In the genomic region with DNA sequence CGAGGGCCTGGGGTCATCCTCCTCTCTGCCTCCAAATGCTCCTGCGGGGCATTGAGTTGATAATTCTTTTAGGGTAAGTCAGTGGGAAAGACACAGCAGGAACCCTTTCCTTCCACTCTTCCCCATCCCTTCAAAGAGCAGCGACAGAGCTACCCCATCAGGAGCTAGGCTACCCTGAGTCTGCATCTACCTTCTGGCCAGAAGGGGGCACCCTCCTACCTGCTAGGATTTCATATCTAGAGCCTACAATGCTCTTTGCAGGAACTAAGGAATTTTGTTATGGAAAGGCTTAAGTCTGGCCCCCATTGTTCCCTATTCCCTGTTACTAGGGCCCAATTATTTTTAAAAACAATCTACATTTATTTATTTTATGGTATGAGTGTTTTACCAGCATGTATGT, we compare ENCODE assay signal across 9 mouse cellular contexts. TPM values are rescaled to one million over a fixed set of nuclear protein-coding genes. Genes with fewer than 3 reads are reported as not detected.
A peak's percentile ranks its signal among the peaks of the same experiment; 100 is the strongest.
DNase-seq lines count a peak whose midpoint lies in the region; ATAC-seq and TF ChIP-seq lines count a peak whose summit lies in the region.
"Had no signal": no experiment of that assay in that cellular context is flagged by ENCODE, and none has a peak within 500 bp of the region (broad histone marks: within the 10 kb centered on the region; RNA-seq: fewer than 3 reads in every experiment).

No protein-coding gene starts in this region.

- no peaks in the 10 kb centered on the region for H3K27me3 ChIP-seq in intestine, postnatal 0 days (replicated peaks; ENCODE audit: control insufficient read depth, insufficient read depth, low read length)
- H3K27me3 ChIP-seq in intestine, embryonic 15.5 days (replicated peaks): no peaks in the 10 kb centered on the region
- no peaks in the 10 kb centered on the region for H3K27me3 ChIP-seq in CH12.LX (replicated peaks)
- no peaks in the 10 kb centered on the region for H3K27me3 ChIP-seq in forebrain, embryonic 15.5 days

- peaks cover 67% of the 10 kb centered on the region for H3K36me3 ChIP-seq in intestine, postnatal 0 days (ENCODE audit: control insufficient read depth, insufficient read depth)
- peaks cover 38% of the 10 kb centered on the region for H3K36me3 ChIP-seq in intestine, embryonic 15.5 days
- peaks cover 46 to 91% of the 10 kb centered on the region in 2 experiments for H3K36me3 ChIP-seq in CH12.LX (replicated peaks in 1 of 2; ENCODE audit: control insufficient read depth in 1 of 2, insufficient read depth in 1 of 2, low read length in 1 of 2)
- peaks cover 59% of the 10 kb centered on the region for H3K36me3 ChIP-seq in forebrain, embryonic 15.5 days

- intact Hi-C loops in left cerebral cortex, postnatal 4 days (cut with DNase I): loop anchor here (10.0 kb wide), 1 partner anchor 64 kb away; the partner anchor contains the start of gene Scyl1

- H3K4me3 ChIP-seq in intestine, postnatal 0 days (ENCODE audit: low read depth, low read length): no peak overlapping the region
- H3K4me3 ChIP-seq in intestine, embryonic 15.5 days (replicated peaks): no peak overlapping the region
- H3K4me3 ChIP-seq in CH12.LX (replicated peaks in 1 of 3; ENCODE audit: low read depth in 2 of 3, low read length in 2 of 3, poor library complexity in 1 of 3): no peak overlapping the region
- no peak overlapping the region for H3K4me3 ChIP-seq in bone marrow macrophage, adult 2 months (ENCODE audit: insufficient read depth, low read length)
- H3K4me3 ChIP-seq in forebrain, embryonic 15.5 days: no peak overlapping the region

- WGBS in intestine, postnatal 0 days: 23% methylated on average over 3 of the region's 3 CpGs
- WGBS in intestine, embryonic 15.5 days: 28% methylated on average over 3 of the region's 3 CpGs
- WGBS in forebrain, embryonic 15.5 days: 5% methylated on average over 3 of the region's 3 CpGs

- no peaks in the 10 kb centered on the region for H3K9me3 ChIP-seq in intestine, postnatal 0 days (ENCODE audit: control insufficient read depth)
- H3K9me3 ChIP-seq in intestine, embryonic 15.5 days: no peaks in the 10 kb centered on the region
- H3K9me3 ChIP-seq in CH12.LX (replicated peaks; ENCODE audit: low read length): no peaks in the 10 kb centered on the region
- H3K9me3 ChIP-seq in forebrain, embryonic 15.5 days: no peaks in the 10 kb centered on the region

- dilution Hi-C loops in CH12.LX (cut with MboI; ENCODE audit: extremely low pct_ligation_motif_present, extremely low pct_unique_long_range_greater_than_20kb, low sequenced_read_pairs): no loop called here

- no peak for DNase-seq in CH12.LX (ENCODE audit: extremely low read depth)
- peak; percentile 77 for DNase-seq in gastrocnemius, postnatal 10 days
- DNase-seq in left cerebral cortex, postnatal 4 days: peak; percentile 77
- peak; percentile 76 for DNase-seq in retina, embryonic 14.5 days (ENCODE audit: low spot score)

- no peak overlapping the region for H3K27ac ChIP-seq in intestine, postnatal 0 days (ENCODE audit: low read depth, low read length)
- H3K27ac ChIP-seq in intestine, embryonic 15.5 days: no peak overlapping the region
- H3K27ac ChIP-seq in CH12.LX (ENCODE audit: insufficient read depth, low read depth): no peak overlapping the region
- H3K27ac ChIP-seq in bone marrow macrophage, adult 2 months (ENCODE audit: insufficient read depth, low read depth, low read length): peak overlapping the region; percentile 80
- H3K27ac ChIP-seq in forebrain, embryonic 15.5 days (replicated peaks): no peak overlapping the region

- no peak for TF ChIP-seq POLR2A in CH12.LX (IDR thresholded peaks at IDR 0.05; ENCODE audit: low read depth, low read length)
- TF ChIP-seq POLR2A in bone marrow macrophage, adult 2 months (IDR thresholded peaks at IDR 0.05; ENCODE audit: borderline replicate concordance, low read depth, low read length): no peak

- H3K4me2 ChIP-seq in intestine, postnatal 0 days (replicated peaks; ENCODE audit: low read depth): no peak overlapping the region
- H3K4me2 ChIP-seq in intestine, embryonic 15.5 days (replicated peaks): no peak overlapping the region
- H3K4me2 ChIP-seq in CH12.LX (ENCODE audit: insufficient read depth, low read depth, poor library complexity, severe bottlenecking): no peak overlapping the region
- no peak overlapping the region for H3K4me2 ChIP-seq in forebrain, embryonic 15.5 days (replicated peaks)

- peak; percentile 76 for TF ChIP-seq RAD21 in CH12.LX (IDR thresholded peaks at IDR 0.05; ENCODE audit: low read depth, low read length)

- in situ Hi-C loops in CH12.LX (cut with MboI; ENCODE audit: low pct_ligation_motif_present, low pct_unique_long_range_greater_than_20kb, low sequenced_read_pairs): no loop called here

- no peaks in the 10 kb centered on the region for H3K79me2 ChIP-seq in CH12.LX (replicated peaks; ENCODE audit: control insufficient read depth, extremely low read depth, insufficient read depth, poor library complexity, severe bottlenecking)

- peak; percentile 91 for TF ChIP-seq CTCF in intestine, postnatal 0 days (IDR thresholded peaks at IDR 0.05; ENCODE audit: low read depth)
- peak; percentile 54 to 84 for TF ChIP-seq CTCF in CH12.LX (conservative IDR thresholded peaks at IDR 0.05 in 1 of 2, IDR thresholded peaks at IDR 0.05 in 1 of 2; ENCODE audit: low read depth in 2 of 2, low read length in 2 of 2)
- TF ChIP-seq CTCF in bone marrow macrophage, adult 2 months (IDR thresholded peaks at IDR 0.05; ENCODE audit: low read depth, low read length): peak; percentile 26; the same call in 1 of the 2 replicates

- H3K4me1 ChIP-seq in intestine, postnatal 0 days (replicated peaks; ENCODE audit: control insufficient read depth, insufficient read depth, low read length): no peaks in the 10 kb centered on the region
- peaks cover 17% of the 10 kb centered on the region for H3K4me1 ChIP-seq in intestine, embryonic 15.5 days (replicated peaks)
- H3K4me1 ChIP-seq in CH12.LX (ENCODE audit: control insufficient read depth in 1 of 2, insufficient read depth in 2 of 2): peaks cover 21 to 46% of the 10 kb centered on the region in 2 experiments
- H3K4me1 ChIP-seq in bone marrow macrophage, adult 2 months (ENCODE audit: control insufficient read depth, insufficient read depth, low read length): peaks cover 33% of the 10 kb centered on the region
- H3K4me1 ChIP-seq in forebrain, embryonic 15.5 days: peaks cover 10% of the 10 kb centered on the region

- H3K9ac ChIP-seq in intestine, postnatal 0 days (ENCODE audit: low read depth, low read length): no peak overlapping the region
- no peak overlapping the region for H3K9ac ChIP-seq in intestine, embryonic 15.5 days
- no peak overlapping the region for H3K9ac ChIP-seq in CH12.LX (ENCODE audit: insufficient read depth, low read depth)
- no peak overlapping the region for H3K9ac ChIP-seq in forebrain, embryonic 15.5 days (replicated peaks)

- TF ChIP-seq EP300 in CH12.LX (IDR thresholded peaks at IDR 0.05; ENCODE audit: low read length): no peak

- no peak; the same call in 1 of the 2 replicates for ATAC-seq in intestine, postnatal 0 days
- no peak for ATAC-seq in intestine, embryonic 15.5 days
- no peak for ATAC-seq in forebrain, embryonic 15.5 days (replicated peaks)

RNA-seq across cellular contexts. Expression of gene Kcnk7, which starts 7.1 kb away (rescaled TPM):
- 0.12 and 0.21 TPM in 2 replicates for polyA plus RNA-seq in intestine, postnatal 0 days (2015; fragmentation: Nextera tagmentation; extraction: Ambion mirVana)
- 0.29 and 0.43 TPM in 2 replicates for polyA plus RNA-seq in intestine, embryonic 15.5 days (2015; fragmentation: Nextera tagmentation; extraction: Ambion mirVana)
- not detected in 2 replicates for total RNA-seq in CH12.LX (2012; rRNA removed)
- not detected in 2 replicates for total RNA-seq in CH12.LX (2014; rRNA removed)
- 0.26 and 0.30 TPM in 2 replicates for polyA plus RNA-seq in CH12.LX (2012; ENCODE audit: insufficient read length, low read depth)
- polyA plus RNA-seq in bone marrow macrophage, adult 2 months (2012; ENCODE audit: insufficient read depth, insufficient read length, missing spikeins): not detected in 2 replicates
- not detected for total RNA-seq in gastrocnemius, postnatal 10 days (2021)
- total RNA-seq in left cerebral cortex, postnatal 4 days (2021): not detected
- polyA plus RNA-seq in forebrain, embryonic 15.5 days (2015; fragmentation: Nextera tagmentation; extraction: Ambion mirVana): 0.33 TPM in 1 of 2 replicates, not detected in the other
- total RNA-seq: layer of hippocampus, postnatal 25 days had no signal

RNA-seq across cellular contexts. Expression of gene Ehbp1l1, which starts 14.9 kb away (rescaled TPM):
- polyA plus RNA-seq in intestine, postnatal 0 days (2015; fragmentation: Nextera tagmentation; extraction: Ambion mirVana): 49.8 and 51.0 TPM in 2 replicates
- polyA plus RNA-seq in intestine, embryonic 15.5 days (2015; fragmentation: Nextera tagmentation; extraction: Ambion mirVana): 38.6 and 40.1 TPM in 2 replicates
- total RNA-seq in CH12.LX (2012; rRNA removed): 52.1 and 57.0 TPM in 2 replicates
- 26.9 and 30.4 TPM in 2 replicates for total RNA-seq in CH12.LX (2014; rRNA removed)
- polyA plus RNA-seq in CH12.LX (2012; ENCODE audit: insufficient read length, low read depth): 62.6 and 71.9 TPM in 2 replicates
- 123 and 125 TPM in 2 replicates for polyA plus RNA-seq in bone marrow macrophage, adult 2 months (2012; ENCODE audit: insufficient read depth, insufficient read length, missing spikeins)
- total RNA-seq in gastrocnemius, postnatal 10 days (2021): 100 to 1,000 TPM; 280 to 285 TPM
- total RNA-seq in left cerebral cortex, postnatal 4 days (2021): 10 to 100 TPM; 41.9 to 48.6 TPM
- polyA plus RNA-seq in forebrain, embryonic 15.5 days (2015; fragmentation: Nextera tagmentation; extraction: Ambion mirVana): 11.1 and 13.3 TPM in 2 replicates

RNA-seq across cellular contexts. Expression of gene Fam89b, which starts 18.2 kb away (rescaled TPM):
- 48.5 and 48.9 TPM in 2 replicates for polyA plus RNA-seq in intestine, postnatal 0 days (2015; fragmentation: Nextera tagmentation; extraction: Ambion mirVana)
- 68.7 and 69.6 TPM in 2 replicates for polyA plus RNA-seq in intestine, embryonic 15.5 days (2015; fragmentation: Nextera tagmentation; extraction: Ambion mirVana)
- total RNA-seq in CH12.LX (2012; rRNA removed) (13.4 and 14.5 TPM in 2 replicates), CH12.LX (2014; rRNA removed) (7.5 and 9.2 TPM in 2 replicates)
- polyA plus RNA-seq in CH12.LX (2012; ENCODE audit: insufficient read length, low read depth): 4.7 and 7.5 TPM in 2 replicates
- polyA plus RNA-seq in bone marrow macrophage, adult 2 months (2012; ENCODE audit: insufficient read depth, insufficient read length, missing spikeins): 167 and 176 TPM in 2 replicates
- 10 to 100 TPM; 43.1 to 44.9 TPM for total RNA-seq in gastrocnemius, postnatal 10 days (2021)
- total RNA-seq in left cerebral cortex, postnatal 4 days (2021): 10 to 100 TPM; 72.4 to 72.5 TPM
- 190 and 200 TPM in 2 replicates for polyA plus RNA-seq in forebrain, embryonic 15.5 days (2015; fragmentation: Nextera tagmentation; extraction: Ambion mirVana)

RNA-seq across cellular contexts. Expression of gene Pcnx3, which starts 22.5 kb away (rescaled TPM):
- polyA plus RNA-seq in intestine, postnatal 0 days (2015; fragmentation: Nextera tagmentation; extraction: Ambion mirVana): 9.3 and 12.7 TPM in 2 replicates
- 16.3 and 16.8 TPM in 2 replicates for polyA plus RNA-seq in intestine, embryonic 15.5 days (2015; fragmentation: Nextera tagmentation; extraction: Ambion mirVana)
- total RNA-seq in CH12.LX (2012; rRNA removed) (27.2 and 28.6 TPM in 2 replicates), CH12.LX (2014; rRNA removed) (5.1 and 7.1 TPM in 2 replicates)
- polyA plus RNA-seq in CH12.LX (2012; ENCODE audit: insufficient read length, low read depth): 28.3 and 34.5 TPM in 2 replicates
- 43.3 and 54.9 TPM in 2 replicates for polyA plus RNA-seq in bone marrow macrophage, adult 2 months (2012; ENCODE audit: insufficient read depth, insufficient read length, missing spikeins)
- total RNA-seq in gastrocnemius, postnatal 10 days (2021): 10 to 100 TPM; 19.5 to 32.5 TPM
- 10 to 100 TPM; 87.7 to 91.7 TPM for total RNA-seq in left cerebral cortex, postnatal 4 days (2021)
- polyA plus RNA-seq in forebrain, embryonic 15.5 days (2015; fragmentation: Nextera tagmentation; extraction: Ambion mirVana): 27.6 and 29.1 TPM in 2 replicates

RNA-seq across cellular contexts. Expression of gene Map3k11, which starts 22.7 kb away (rescaled TPM):
- 29.4 and 29.7 TPM in 2 replicates for polyA plus RNA-seq in intestine, postnatal 0 days (2015; fragmentation: Nextera tagmentation; extraction: Ambion mirVana)
- 33.7 and 36.3 TPM in 2 replicates for polyA plus RNA-seq in intestine, embryonic 15.5 days (2015; fragmentation: Nextera tagmentation; extraction: Ambion mirVana)
- 16.0 and 17.6 TPM in 2 replicates for total RNA-seq in CH12.LX (2012; rRNA removed)
- 4.8 and 6.0 TPM in 2 replicates for total RNA-seq in CH12.LX (2014; rRNA removed)
- polyA plus RNA-seq in CH12.LX (2012; ENCODE audit: insufficient read length, low read depth): 13.5 and 14.2 TPM in 2 replicates
- polyA plus RNA-seq in bone marrow macrophage, adult 2 months (2012; ENCODE audit: insufficient read depth, insufficient read length, missing spikeins): 79.9 and 99.1 TPM in 2 replicates
- total RNA-seq in gastrocnemius, postnatal 10 days (2021): 10 to 100 TPM; 19.3 to 25.0 TPM
- total RNA-seq in left cerebral cortex, postnatal 4 days (2021): 10 to 100 TPM; 14.3 to 14.6 TPM
- polyA plus RNA-seq in forebrain, embryonic 15.5 days (2015; fragmentation: Nextera tagmentation; extraction: Ambion mirVana): 12.2 and 13.0 TPM in 2 replicates

Comparison
In these comparisons a context has a peak if more than half of its experiments do, and no peak if none do; other contexts are left out.
1. CTCF ChIP-seq: peak in every context shown above with its lines; median percentile 91 in intestine, postnatal 0 days; 69 in CH12.LX; 26 in bone marrow macrophage, adult 2 months.